Mouse (Mus musculus) colon, adult 2 months (tissue): ENCODE results near the gene Tmem56. TPM values are rescaled to one million over a fixed set of nuclear protein-coding genes. Genes with fewer than 3 reads are reported as not detected.

Experiments used
- polyA plus RNA-seq: library from polyadenylated mRNA; depleted of rRNA; stranded (reverse); fragments of >200 nt; gene quantifications from 2 replicates; pipeline ENCODE4 v1.2.3, GENCODE M21; 2012; rRNA removed

The Tmem56 gene
- 2.0 and 2.3 TPM in 2 replicates for polyA plus RNA-seq

DNA sequence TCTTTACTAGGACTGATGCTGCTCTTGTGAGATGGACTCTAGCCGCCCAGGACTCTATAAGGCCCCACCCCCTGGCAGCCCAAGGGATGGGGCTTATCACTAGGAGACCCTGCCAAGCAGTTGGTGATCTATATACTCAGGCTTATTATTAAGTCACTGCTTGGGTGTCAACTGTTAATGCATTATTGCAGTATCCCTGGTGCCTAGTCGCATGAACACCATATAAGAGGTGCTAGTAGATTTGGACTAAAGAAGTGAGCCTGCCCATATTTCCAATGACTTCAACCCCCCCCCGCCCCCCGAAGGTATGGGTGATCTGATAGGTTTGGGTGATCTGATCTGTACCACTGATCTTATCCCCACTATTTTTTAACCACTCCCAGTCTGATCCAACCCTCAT, at the start of gene Tmem56:
Tmem56 (minus strand) TSS at position 101 of the 400 bp plus-strand sequence.

DNA sequence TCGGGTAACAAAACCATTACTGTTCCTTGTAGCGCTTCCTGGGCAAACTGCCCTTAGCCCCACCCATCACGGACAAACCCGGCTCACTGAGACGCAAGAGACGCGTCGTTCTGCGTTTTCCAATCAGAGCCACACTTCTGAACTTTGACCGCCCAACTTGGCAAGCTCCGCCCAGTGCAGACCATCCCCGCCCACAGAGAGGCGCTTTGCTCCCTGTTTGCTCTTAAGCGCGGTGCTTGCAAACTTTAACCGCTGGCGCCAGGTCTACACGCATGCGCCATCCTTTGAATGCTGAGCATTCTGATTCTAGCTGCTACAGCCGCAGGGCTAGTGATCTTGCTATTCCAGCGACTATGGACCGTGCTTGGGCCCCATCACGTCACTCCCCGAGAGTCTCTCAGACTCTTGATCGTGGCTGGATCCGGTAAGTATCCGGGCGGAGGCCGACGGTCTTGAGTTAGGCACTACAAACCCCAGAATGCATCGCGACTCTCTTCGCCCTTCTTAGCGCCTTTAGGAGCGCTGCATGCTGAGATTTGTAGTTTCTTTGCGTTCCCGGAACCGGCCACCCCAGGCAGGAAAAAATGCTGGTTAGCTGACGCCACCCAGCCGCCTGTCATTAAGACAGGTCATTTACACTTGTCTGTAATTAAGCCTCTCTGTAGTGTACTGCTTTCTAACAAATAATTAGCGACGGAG, 8.8 kb upstream of the Tmem56 start, which contains the start of gene Alg14:
Alg14 (plus strand) TSS at position 214 of the 699 bp plus-strand sequence.

GRCm38 (mm10) chr3:121171243-121171871, 111.5 kb downstream of the Tmem56 start, which contains the start of gene Rwdd3:
Gene Rwdd3 (minus strand): TSS chr3:121171695.

Other genes starting within 250 kb of the Tmem56 start
- gene Rwdd3, start 111.4 kb downstream of the Tmem56 start, polyA plus RNA-seq: 1.3 and 1.9 TPM in 2 replicates
- gene Alg14, start 8.7 kb upstream of the Tmem56 start, polyA plus RNA-seq: 12.8 and 15.5 TPM in 2 replicates
- 77.1 and 85.5 TPM in 2 replicates for gene Cnn3, start 143.4 kb upstream of the Tmem56 start, polyA plus RNA-seq
- gene Slc44a3, start 249.3 kb upstream of the Tmem56 start, polyA plus RNA-seq: 25.5 and 25.8 TPM in 2 replicates